Mouse (Mus musculus) erythroblast, adult 5-6 weeks (primary cell): ENCODE results near the gene Rnf144b. TPM values are rescaled to one million over a fixed set of nuclear protein-coding genes. Genes with fewer than 3 reads are reported as not detected.

Experiments used
- ATAC-seq: replicated peaks from 2 replicates; pipeline ENCODE4 v1.8.0; 2016; ENCODE audit warnings: moderate number of reproducible peaks, mild to moderate bottlenecking, moderate TSS enrichment, inconsistent platforms; ENCODE audit not compliant: poor library complexity, low FRiP score, severe bottlenecking
- total RNA-seq, 2 experiments: library from RNA; stranded (forward) in 1 of 2; stranded (reverse) in 1 of 2; fragments of 150-400 nt in 1 of 2; fragments of 200-764, 138-1000 nt in 1 of 2; gene quantifications; 2 replicates each; pipeline versions ENCODE4 v1.2.3 to v1.2.4; 2015 to 2017; ENCODE audit warnings: low replicate concordance in 2 of 2

Gene Rnf144b
- total RNA-seq, 2 experiments from 2014 or later, result 4.9 to 6.7 TPM

- no peak for ATAC-seq
Measured at GRCm38 (mm10) chr13:47213817-47214216, 91.4 kb downstream of the Rnf144b start.

- no peak for ATAC-seq
Measured at GRCm38 (mm10) chr13:47214895-47215294, 92.4 kb downstream of the Rnf144b start.

GRCm38 (mm10) chr13:47215815-47216585 is 93.5 kb downstream of the Rnf144b start:
- ATAC-seq, result no peak

- ATAC-seq, result no peak
Measured at GRCm38 (mm10) chr13:47217107-47217571, 94.7 kb downstream of the Rnf144b start.

- no peak for ATAC-seq
Measured at GRCm38 (mm10) chr13:47218351-47218750, 95.9 kb downstream of the Rnf144b start.

- no peak for ATAC-seq
Measured at GRCm38 (mm10) chr13:47220426-47220825, 98.0 kb downstream of the Rnf144b start.

- no peak for ATAC-seq
Measured at GRCm38 (mm10) chr13:47223576-47224538, 101.4 kb downstream of the Rnf144b start.

- no peak for ATAC-seq
Measured at GRCm38 (mm10) chr13:47224648-47225323, 102.3 kb downstream of the Rnf144b start.

GRCm38 (mm10) chr13:47225324-47225697 is 102.9 kb downstream of the Rnf144b start:
- no peak for ATAC-seq

GRCm38 (mm10) chr13:47225802-47226201 is 103.3 kb downstream of the Rnf144b start:
- ATAC-seq, result no peak

- ATAC-seq, result no peak
Measured at GRCm38 (mm10) chr13:47226521-47226920, 104.1 kb downstream of the Rnf144b start.

- ATAC-seq, result no peak
Measured at GRCm38 (mm10) chr13:47228201-47228600, 105.7 kb downstream of the Rnf144b start.

- ATAC-seq, result no peak
Measured at GRCm38 (mm10) chr13:47228626-47229190, 106.3 kb downstream of the Rnf144b start.

- no peak for ATAC-seq
Measured at GRCm38 (mm10) chr13:47232163-47232562, 109.7 kb downstream of the Rnf144b start.

GRCm38 (mm10) chr13:47237376-47237775 is 114.9 kb downstream of the Rnf144b start:
- no peak for ATAC-seq

- ATAC-seq, result no peak
Measured at GRCm38 (mm10) chr13:47238131-47238530, 115.7 kb downstream of the Rnf144b start.

GRCm38 (mm10) chr13:47243569-47243968 is 121.1 kb downstream of the Rnf144b start:
- no peak for ATAC-seq

GRCm38 (mm10) chr13:47244771-47245170 is 122.3 kb downstream of the Rnf144b start:
- no peak for ATAC-seq

- no peak for ATAC-seq
Measured at GRCm38 (mm10) chr13:47246459-47246858, 124.0 kb downstream of the Rnf144b start.
